Mouse (Mus musculus) ES-E14 (cell line): ENCODE results near the gene Scd4. TPM values are rescaled to one million over a fixed set of nuclear protein-coding genes. Genes with fewer than 3 reads are reported as not detected.
A peak's percentile ranks its signal among the peaks of the same experiment; 100 is the strongest.

Experiments used
- DNase-seq: peaks from one replicate; pipeline ENCODE4 v3.0.0-alpha.2; 2013; ENCODE audit warnings: low read depth, low spot score
- H3K27ac ChIP-seq: 2 replicates; pipeline ENCODE4 v1.5.1; 2012; ENCODE audit warnings: low read depth, mild to moderate bottlenecking, low read length, moderate library complexity, mixed read lengths; ENCODE audit not compliant: poor library complexity, insufficient read depth, severe bottlenecking
- H3K36me3 ChIP-seq: 2 replicates; pipeline ENCODE4 v1.6.1; 2012; ENCODE audit warnings: mild to moderate bottlenecking, low read length, moderate library complexity, mixed read lengths; ENCODE audit not compliant: control insufficient read depth, poor library complexity, insufficient read depth, severe bottlenecking
- H3K4me1 ChIP-seq, 2 experiments: fragments of 150-350 bp in 1 of 2; sonication (generic) in 1 of 2; 2 replicates each; pipeline ENCODE4 v1.6.1; 2012; ENCODE audit warnings: low read length in 2 of 2, mild to moderate bottlenecking in 1 of 2, mixed read lengths in 1 of 2; ENCODE audit not compliant: control insufficient read depth in 2 of 2, insufficient read depth in 2 of 2, poor library complexity in 1 of 2
- H3K4me3 ChIP-seq, 2 experiments: fragments of 150-350 bp in 1 of 2; sonication (generic) in 1 of 2; 2 replicates each; pipeline ENCODE4 v1.5.1; 2012; ENCODE audit warnings: low read length in 2 of 2, low read depth in 1 of 2, mild to moderate bottlenecking in 1 of 2, mixed read lengths in 1 of 2; ENCODE audit not compliant: insufficient read depth in 1 of 2, poor library complexity in 1 of 2, severe bottlenecking in 1 of 2
- H3K9ac ChIP-seq: 2 replicates; pipeline ENCODE4 v1.6.1; 2012; ENCODE audit warnings: low read depth, mild to moderate bottlenecking, low read length, mixed read lengths; ENCODE audit not compliant: poor library complexity, insufficient read depth, severe bottlenecking
- H3K9me3 ChIP-seq: fragments of 150-350 bp; sonication (generic); 2 replicates; pipeline ENCODE4 v1.6.1; 2012; ENCODE audit warnings: low read depth, mild to moderate bottlenecking, low read length; ENCODE audit not compliant: control insufficient read depth, insufficient read depth
- CHD2 ChIP-seq: IDR thresholded peaks from 2 replicates; pipeline ENCODE4 v1.6.1; 2014; ENCODE audit warnings: mild to moderate bottlenecking, low read depth, low read length, inconsistent platforms
- HCFC1 ChIP-seq: IDR thresholded peaks from 2 replicates; pipeline ENCODE4 v1.6.1; 2012; ENCODE audit warnings: low read length, inconsistent platforms, borderline replicate concordance; ENCODE audit not compliant: insufficient read depth
- MAFK ChIP-seq: IDR thresholded peaks from 2 replicates; pipeline ENCODE4 v1.6.1; 2014; ENCODE audit warnings: mild to moderate bottlenecking, low read depth, low read length, inconsistent platforms; ENCODE audit not compliant: insufficient read depth
- ZC3H11A ChIP-seq: IDR thresholded peaks from 2 replicates; pipeline ENCODE4 v1.6.1; 2012; ENCODE audit warnings: low read depth, mild to moderate bottlenecking, inconsistent platforms, low read length, borderline replicate concordance
- ZNF384 ChIP-seq: IDR thresholded peaks from 2 replicates; pipeline ENCODE4 v1.6.1; 2012; ENCODE audit warnings: low read depth, low read length, inconsistent platforms
- in situ Hi-C, 2 experiments: fragments of 600-800 bp; cut with MboI; formaldehyde crosslinking; loops; one replicate each; pipeline ENCODE4 v1.15.1; 2025; ENCODE audit warnings: low sequenced_read_pairs in 2 of 2, inconsistent platforms in 1 of 2; ENCODE audit not compliant: unreplicated experiment in 2 of 2
- total RNA-seq: library from RNA; depleted of rRNA; stranded (reverse); fragments of 300-350 nt; gene quantifications from 2 replicates; pipeline ENCODE4 v1.2.3, GENCODE M21; 2012

Gene Scd4
- total RNA-seq, 1 experiment: 0.13 TPM

- Histone ChIP-seq H3K36me3 (peaks cover 55% of the 10 kb centered on the region), H3K27ac (no peak overlapping the region; the same call in 1 of the 2 replicates), H3K4me1 (peaks cover 0 to 28% of the 10 kb centered on the region in 2 experiments; a peak in 3 of 4 replicates), H3K9ac (peak overlapping the region; percentile 73), H3K4me3 (peak overlapping the region; percentile 94 to 98), H3K9me3 (no peaks in the 10 kb centered on the region)
- no peak for TF ChIP-seq ZC3H11A
- TF ChIP-seq CHD2: no peak
- TF ChIP-seq MAFK: no peak
- TF ChIP-seq HCFC1: no peak
- TF ChIP-seq ZNF384: no peak
- no peak for DNase-seq
- in situ Hi-C loops: loop anchor here in 1 of 2 experiments (5.0 kb wide), 1 partner anchor 48 kb away; no protein-coding TSS in a partner anchor
Observed at GRCm38 (mm10) chr19:44295251-44295650, 37.6 kb upstream of the Scd4 start.

GRCm38 (mm10) chr19:44295741-44296140 lies 37.2 kb upstream of the Scd4 start:
- H3K9ac ChIP-seq: peak overlapping the region; percentile 73; the same call in 1 of the 2 replicates
- H3K27ac ChIP-seq: no peak overlapping the region
- peaks cover 0 to 30% of the 10 kb centered on the region in 2 experiments; a peak in 3 of 4 replicates for H3K4me1 ChIP-seq
- no peaks in the 10 kb centered on the region for H3K9me3 ChIP-seq
- peaks cover 59% of the 10 kb centered on the region for H3K36me3 ChIP-seq
- DNase-seq: peak; percentile 75
- in situ Hi-C loops: loop anchor here in 1 of 2 experiments (5.0 kb wide), 1 partner anchor 48 kb away; no protein-coding TSS in a partner anchor
- TF ChIP-seq HCFC1: no peak
- peak; percentile 54; the same call in 1 of the 2 replicates for TF ChIP-seq ZC3H11A
- no peak for TF ChIP-seq MAFK
- TF ChIP-seq CHD2: no peak
- TF ChIP-seq ZNF384: no peak
- peak overlapping the region; percentile 94 to 98 for H3K4me3 ChIP-seq

- no peak overlapping the region for H3K27ac ChIP-seq
- DNase-seq: no peak
- no peak for TF ChIP-seq ZNF384
- TF ChIP-seq ZC3H11A: no peak
- TF ChIP-seq CHD2: no peak
- no peak for TF ChIP-seq MAFK
- no peak for TF ChIP-seq HCFC1
- peaks cover 63% of the 10 kb centered on the region for H3K36me3 ChIP-seq
- peaks cover 0 to 30% of the 10 kb centered on the region in 2 experiments; a peak in 3 of 4 replicates for H3K4me1 ChIP-seq
- no peak overlapping the region for H3K9ac ChIP-seq
- no peaks in the 10 kb centered on the region for H3K9me3 ChIP-seq
- peak overlapping the region; percentile 94 to 98 for H3K4me3 ChIP-seq
- in situ Hi-C loops: loop anchor here in 1 of 2 experiments (5.0 kb wide), 1 partner anchor 49 kb away; no protein-coding TSS in a partner anchor
Observed at GRCm38 (mm10) chr19:44296186-44296585, 36.7 kb upstream of the Scd4 start.

- Histone ChIP-seq H3K27ac (no peak overlapping the region), H3K9ac (peak overlapping the region; percentile 49), H3K9me3 (no peaks in the 10 kb centered on the region), H3K36me3 (peaks cover 71% of the 10 kb centered on the region), H3K4me3 (peak overlapping the region; percentile 94 to 98), H3K4me1 (peaks cover 0 to 22% of the 10 kb centered on the region in 2 experiments; a peak in 3 of 4 replicates)
- no peak for TF ChIP-seq ZNF384
- no peak for TF ChIP-seq ZC3H11A
- no peak for TF ChIP-seq MAFK
- TF ChIP-seq HCFC1: no peak
- TF ChIP-seq CHD2: no peak
- no peak for DNase-seq
- in situ Hi-C loops: loop anchor here in 1 of 2 experiments (5.0 kb wide), 1 partner anchor 50 kb away; no protein-coding TSS in a partner anchor
Observed at GRCm38 (mm10) chr19:44297068-44297760, 35.7 kb upstream of the Scd4 start.
